Mouse (Mus musculus) kidney, postnatal 0 days (tissue): ENCODE measurements at regions not wholly inside any gene's neighbourhood (a gene's known extent, or its start where the extent isn't known, plus 50 kb on each side); places are given as distances from the start of the nearest gene placed in this dataset.

Experiments used
- ATAC-seq: fragments of 200-750 bp; cut with Nextera tagmentation; replicated peaks from 2 replicates; pipeline ENCODE4 v1.8.0; 2017; ENCODE audit warnings: low read depth, moderate number of reproducible peaks, moderate TSS enrichment, moderate library complexity; ENCODE audit not compliant: low FRiP score
- DNase-seq: peaks from one replicate; pipeline ENCODE4 v3.0.0-alpha.2; 2016; ENCODE audit warnings: low spot score
- H3K27ac ChIP-seq: fragments of 300-500 bp; sonication (generic); 2 replicates; pipeline ENCODE4 v1.5.1; 2014; ENCODE audit warnings: mild to moderate bottlenecking
- H3K27me3 ChIP-seq: fragments of 300-500 bp; sonication (generic); 2 replicates; pipeline ENCODE4 v1.6.1; 2014; ENCODE audit warnings: low read length, mixed read lengths; ENCODE audit not compliant: insufficient read depth
- H3K36me3 ChIP-seq: fragments of 300-500 bp; sonication (generic); 2 replicates; pipeline ENCODE4 v1.6.1; 2014; ENCODE audit warnings: low read length, mixed read lengths; ENCODE audit not compliant: insufficient read depth
- H3K4me1 ChIP-seq: fragments of 300-500 bp; sonication (generic); replicated peaks from 2 replicates; pipeline ENCODE4 v1.6.1; 2014; ENCODE audit warnings: antibody characterized with exemption, low read length, mixed read lengths; ENCODE audit not compliant: insufficient read depth
- H3K4me2 ChIP-seq: fragments of 300-500 bp; sonication (generic); 2 replicates; pipeline ENCODE4 v1.6.1; 2014; ENCODE audit warnings: mild to moderate bottlenecking, low read length, moderate library complexity, mixed read lengths
- H3K4me3 ChIP-seq: fragments of 300-500 bp; sonication (generic); replicated peaks from 2 replicates; pipeline ENCODE4 v1.5.1; 2014; ENCODE audit warnings: low read depth, low read length
- H3K9ac ChIP-seq: fragments of 300-500 bp; sonication (generic); 2 replicates; pipeline ENCODE4 v1.6.1; 2014; ENCODE audit warnings: low read depth, low read length
- H3K9me3 ChIP-seq: fragments of 300-500 bp; sonication (generic); replicated peaks from 2 replicates; pipeline ENCODE4 v1.6.1; 2016; ENCODE audit warnings: low read length, inconsistent platforms, mixed read lengths
- CTCF ChIP-seq: IDR thresholded peaks from 2 replicates; pipeline ENCODE4 v1.5.1; 2016; ENCODE audit warnings: antibody characterized with exemption, low read depth, mild to moderate bottlenecking, moderate library complexity
- WGBS: fragments of 180-500 bp; shearing (Covaris S2); extraction: QIAGEN DNeasy Blood & Tissue Kit; methylation state at CpG from one replicate; pipeline ENCODE4 v1.1.7; 2014; 5-methylcytosine and 5-hydroxymethylcytosine counted together

DNA sequence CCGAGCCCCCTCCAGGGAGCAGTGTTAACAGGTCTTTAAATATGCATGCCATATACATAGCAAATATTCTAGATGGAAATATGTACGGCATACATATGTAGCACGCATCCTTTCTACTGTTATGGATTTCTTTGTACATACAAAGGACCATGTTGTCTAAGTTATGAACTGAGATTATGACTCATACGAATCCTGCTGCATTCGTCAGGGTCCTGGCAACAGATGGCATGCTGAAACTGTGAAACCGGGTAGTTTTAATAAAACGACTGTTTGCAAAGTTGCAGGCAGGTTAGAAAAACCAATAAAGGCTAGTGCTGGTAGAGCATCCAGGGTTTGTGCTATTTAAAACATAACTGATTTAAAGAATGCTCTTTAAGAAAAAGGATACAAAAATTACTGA, 88.8 kb upstream of the Tlk1 start:
- no peak overlapping the region for H3K27ac ChIP-seq
- WGBS: 86% methylated on average over 7 of the region's 7 CpGs
- DNase-seq: no peak
- H3K36me3 ChIP-seq: no peaks in the 10 kb centered on the region
- ATAC-seq: no peak
- TF ChIP-seq CTCF: no peak
- no peaks in the 10 kb centered on the region for H3K9me3 ChIP-seq
- H3K4me3 ChIP-seq: no peak overlapping the region
- no peak overlapping the region for H3K4me2 ChIP-seq
- H3K27me3 ChIP-seq: no peaks in the 10 kb centered on the region
- H3K4me1 ChIP-seq: no peaks in the 10 kb centered on the region
- H3K9ac ChIP-seq: no peak overlapping the region

DNA sequence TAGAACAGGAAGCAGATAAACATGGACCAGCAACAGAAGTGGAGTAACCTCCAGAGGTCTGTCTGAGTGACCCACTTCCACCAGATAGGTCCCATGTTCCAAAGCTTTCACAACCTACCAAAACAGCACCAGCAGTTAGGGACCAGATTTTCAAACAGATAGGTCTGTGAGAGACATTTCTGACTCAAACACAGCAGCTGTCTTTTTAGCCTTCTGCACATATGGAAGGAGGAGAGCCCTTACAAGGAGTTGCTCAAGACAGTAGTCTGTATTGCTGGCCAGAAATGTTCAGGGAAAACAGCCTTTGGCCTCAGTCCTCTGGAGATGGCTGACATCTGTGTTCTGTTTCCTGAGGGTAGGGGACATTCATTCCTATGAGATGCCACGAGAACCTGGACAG, 83.9 kb upstream of the Tlk1 start:
- H3K27ac ChIP-seq: no peak overlapping the region
- H3K4me1 ChIP-seq: 0 out of 2 replicates have a peak, but pooled peaks cover 4% of the 10 kb centered on the region
- H3K9ac ChIP-seq: no peak overlapping the region
- no peak for DNase-seq
- H3K36me3 ChIP-seq: no peaks in the 10 kb centered on the region
- H3K27me3 ChIP-seq: no peaks in the 10 kb centered on the region
- WGBS: 70% methylated on average over 1 of the region's 1 CpGs
- H3K9me3 ChIP-seq: no peaks in the 10 kb centered on the region
- no peak for ATAC-seq
- H3K4me3 ChIP-seq: no peak overlapping the region
- TF ChIP-seq CTCF: no peak
- no peak overlapping the region for H3K4me2 ChIP-seq

DNA sequence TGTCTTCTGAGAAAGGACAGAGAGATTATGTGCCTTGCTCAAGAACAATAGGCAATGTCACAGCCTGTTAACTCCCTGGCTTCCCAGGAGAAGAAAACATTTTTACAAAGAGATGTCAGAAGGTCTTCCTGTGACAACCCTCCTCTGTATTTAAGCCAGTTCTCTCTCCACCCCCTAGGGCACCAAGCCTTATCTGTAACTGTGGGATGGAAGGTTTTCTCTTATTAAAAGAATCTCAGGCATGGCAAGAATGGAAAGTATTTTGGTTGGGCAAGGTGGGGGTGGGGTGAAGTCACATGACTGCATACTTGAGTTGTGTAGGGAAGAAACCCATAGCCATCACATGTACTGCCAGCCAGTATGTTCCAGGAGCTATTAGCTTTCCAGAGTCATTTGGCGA, 83.1 kb upstream of the Tlk1 start:
- Histone ChIP-seq H3K9ac (no peak overlapping the region), H3K4me3 (no peak overlapping the region), H3K27ac (peak overlapping the region; percentile 36; the same call in 1 of the 2 replicates), H3K4me2 (no peak overlapping the region), H3K36me3 (no peaks in the 10 kb centered on the region), H3K27me3 (no peaks in the 10 kb centered on the region), H3K9me3 (no peaks in the 10 kb centered on the region), H3K4me1 (0 out of 2 replicates have a peak, but pooled peaks cover 4% of the 10 kb centered on the region)
- DNase-seq (peak; percentile 57), ATAC-seq (peak; percentile 54; the same call in 1 of the 2 replicates)
- WGBS: 60% methylated on average over 1 of the region's 1 CpGs
- TF ChIP-seq CTCF: no peak

DNA sequence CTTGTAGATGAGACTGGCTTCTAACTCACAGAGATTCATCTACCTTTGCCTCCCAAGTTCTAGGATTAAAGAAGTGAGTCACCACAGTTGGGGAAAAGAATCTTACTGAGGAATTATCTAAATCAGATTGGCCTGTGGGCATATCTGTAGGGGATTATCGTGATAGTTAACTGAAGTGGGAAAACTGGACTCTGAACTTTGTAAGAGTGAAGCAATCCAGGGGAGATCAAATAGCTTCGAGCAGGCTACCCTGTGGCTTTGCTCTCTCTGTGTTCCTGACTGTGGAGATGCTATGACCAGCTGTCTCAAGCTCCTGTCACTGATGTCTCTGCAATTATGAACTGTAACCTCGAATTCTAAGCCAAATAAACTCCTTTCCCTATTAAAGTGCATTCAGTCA, 80.7 kb upstream of the Tlk1 start:
- H3K36me3 ChIP-seq: no peaks in the 10 kb centered on the region
- ATAC-seq (no peak), DNase-seq (no peak)
- H3K27ac ChIP-seq: no peak overlapping the region
- WGBS: 48% methylated on average over 3 of the region's 3 CpGs
- H3K9me3 ChIP-seq: no peaks in the 10 kb centered on the region
- 0 out of 2 replicates have a peak, but pooled peaks cover 4% of the 10 kb centered on the region for H3K4me1 ChIP-seq
- no peak overlapping the region for H3K4me3 ChIP-seq
- no peak for TF ChIP-seq CTCF
- H3K4me2 ChIP-seq: no peak overlapping the region
- no peak overlapping the region for H3K9ac ChIP-seq
- H3K27me3 ChIP-seq: no peaks in the 10 kb centered on the region

DNA sequence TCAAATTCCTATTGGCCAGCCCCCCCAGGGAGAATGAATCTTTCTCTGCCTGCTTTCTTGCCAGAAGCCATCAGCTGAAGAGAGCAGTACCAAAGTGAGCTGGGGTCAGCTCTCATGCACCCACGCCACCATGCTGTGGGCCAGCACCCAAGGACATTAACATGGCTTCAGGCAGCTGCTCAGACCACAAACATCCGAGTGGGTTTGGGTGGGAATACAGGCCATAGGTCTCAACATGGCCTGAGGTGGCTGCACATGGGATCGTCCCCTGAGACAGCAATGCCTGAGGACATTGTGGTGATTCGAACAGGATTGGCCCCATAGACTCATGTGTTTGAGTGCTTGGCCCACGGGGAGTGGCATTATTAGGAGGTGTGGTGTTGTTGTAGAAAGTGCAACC, 78.9 kb upstream of the Tlk1 start:
- H3K4me1 ChIP-seq: 0 out of 2 replicates have a peak, but pooled peaks cover 4% of the 10 kb centered on the region
- TF ChIP-seq CTCF: no peak
- no peaks in the 10 kb centered on the region for H3K9me3 ChIP-seq
- ATAC-seq: no peak
- no peaks in the 10 kb centered on the region for H3K36me3 ChIP-seq
- H3K9ac ChIP-seq: no peak overlapping the region
- DNase-seq: no peak
- no peak overlapping the region for H3K27ac ChIP-seq
- no peaks in the 10 kb centered on the region for H3K27me3 ChIP-seq
- WGBS: 87% methylated on average over 5 of the region's 5 CpGs
- H3K4me2 ChIP-seq: no peak overlapping the region
- H3K4me3 ChIP-seq: no peak overlapping the region

DNA sequence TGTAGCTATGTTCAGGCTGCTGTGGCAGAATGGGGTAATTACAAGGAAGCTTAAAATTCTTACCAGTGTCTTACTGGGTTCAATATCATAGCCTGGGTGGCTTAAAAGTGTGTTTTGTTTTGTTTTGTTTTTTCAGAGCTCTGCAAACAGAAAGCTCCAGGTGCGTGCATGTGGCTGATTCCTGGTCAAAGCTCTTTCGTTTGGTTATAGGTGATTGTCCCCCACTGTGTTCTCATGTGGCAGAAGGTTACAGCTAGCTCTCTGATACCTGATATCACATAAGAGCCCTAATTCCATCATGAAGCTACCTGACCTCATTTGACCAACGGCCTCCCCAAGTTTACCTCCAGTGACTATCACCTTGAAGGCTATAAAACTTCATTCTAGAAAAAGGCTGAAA, 76.7 kb upstream of the Tlk1 start:
- H3K4me3 ChIP-seq: no peak overlapping the region
- H3K36me3 ChIP-seq: no peaks in the 10 kb centered on the region
- WGBS: 70% methylated on average over 3 of the region's 3 CpGs
- H3K27me3 ChIP-seq: no peaks in the 10 kb centered on the region
- no peak for ATAC-seq
- TF ChIP-seq CTCF: no peak
- no peaks in the 10 kb centered on the region for H3K4me1 ChIP-seq
- H3K9me3 ChIP-seq: no peaks in the 10 kb centered on the region
- no peak overlapping the region for H3K27ac ChIP-seq
- DNase-seq: no peak
- H3K4me2 ChIP-seq: no peak overlapping the region
- H3K9ac ChIP-seq: no peak overlapping the region

DNA sequence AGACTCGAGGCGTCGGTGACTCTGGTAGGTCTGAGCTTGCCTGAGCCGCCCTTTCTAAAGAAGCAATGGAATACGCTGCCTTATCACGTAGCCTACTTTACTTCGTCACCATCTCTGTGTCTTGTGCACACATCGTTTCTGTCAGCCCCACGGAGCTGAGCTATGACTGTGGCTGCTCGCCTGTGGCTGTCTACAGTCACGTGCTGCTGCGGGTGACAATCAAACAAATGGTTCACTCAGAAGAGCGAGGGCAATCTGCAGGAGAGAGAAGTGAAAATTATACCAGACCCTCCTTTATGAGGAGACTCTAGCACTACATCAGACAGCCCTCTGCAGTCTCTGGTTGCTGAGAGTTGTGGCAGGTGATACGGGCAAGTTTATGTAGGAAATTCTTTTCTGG, 76.0 kb upstream of the Tlk1 start:
- Histone ChIP-seq H3K9ac (no peak overlapping the region), H3K4me2 (0 out of 2 replicates have a peak overlapping the region, but pooled peaks have one; percentile 11), H3K9me3 (no peaks in the 10 kb centered on the region), H3K4me1 (no peaks in the 10 kb centered on the region), H3K36me3 (no peaks in the 10 kb centered on the region), H3K27ac (no peak overlapping the region), H3K4me3 (no peak overlapping the region), H3K27me3 (no peaks in the 10 kb centered on the region)
- ATAC-seq (no peak), DNase-seq (no peak)
- TF ChIP-seq CTCF: no peak
- 55% methylated on average over 14 of the region's 14 CpGs for WGBS
